Mouse (Mus musculus): ENCODE data around the gene Inafm2. TPM values are rescaled to one million over a fixed set of nuclear protein-coding genes. Genes with fewer than 3 reads are reported as not detected.

Inafm2 gene
- polyA plus RNA-seq, 1 experiment, result 8.7 TPM

DNA sequence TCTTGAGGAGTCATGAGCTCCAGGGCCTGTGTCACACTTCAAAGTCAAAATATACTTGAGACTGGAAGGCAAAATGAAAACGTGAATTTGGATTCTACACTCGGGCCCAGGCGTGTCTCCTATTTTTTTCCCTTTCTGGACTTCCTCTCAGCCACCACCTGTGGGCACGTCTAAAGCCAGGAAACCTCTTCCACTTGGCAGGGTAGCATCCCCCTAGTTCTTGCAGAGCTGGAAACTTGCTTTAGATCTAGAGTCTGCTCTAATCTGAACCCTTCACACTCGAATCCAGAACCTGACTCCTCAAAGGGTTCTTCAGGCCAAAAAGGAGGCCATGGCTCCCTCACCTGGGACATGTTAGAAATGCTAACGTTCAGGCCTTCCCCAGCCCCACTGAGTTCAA, 9.8 kb downstream of the Inafm2 start:
- Histone ChIP-seq H3K27ac (ENCODE audit: insufficient read depth, low read length) (no peak overlapping the region), H3K4me1 (ENCODE audit: control insufficient read depth, insufficient read depth, insufficient read length) (no peaks in the 10 kb centered on the region), H3K4me3 (ENCODE audit: extremely low read depth, insufficient read depth, insufficient read length) (no peak overlapping the region), H3K36me3 (ENCODE audit: control insufficient read depth, insufficient read depth, low read length) (no peaks in the 10 kb centered on the region), H3K27me3 (ENCODE audit: control insufficient read depth, insufficient read depth, low read length) (no peaks in the 10 kb centered on the region)
- TF ChIP-seq POLR2A (IDR thresholded peaks at IDR 0.05; ENCODE audit: low read depth, low read length), result no peak
- TF ChIP-seq CTCF (IDR thresholded peaks at IDR 0.05; ENCODE audit: extremely low read depth, insufficient read depth, insufficient read length, insufficient replicate concordance), result no peak
- 76% methylated on average over 6 of the region's 6 CpGs for WGBS
- no peak for DNase-seq (ENCODE audit: low read depth in 1 of 2, low spot score in 2 of 2)

DNA sequence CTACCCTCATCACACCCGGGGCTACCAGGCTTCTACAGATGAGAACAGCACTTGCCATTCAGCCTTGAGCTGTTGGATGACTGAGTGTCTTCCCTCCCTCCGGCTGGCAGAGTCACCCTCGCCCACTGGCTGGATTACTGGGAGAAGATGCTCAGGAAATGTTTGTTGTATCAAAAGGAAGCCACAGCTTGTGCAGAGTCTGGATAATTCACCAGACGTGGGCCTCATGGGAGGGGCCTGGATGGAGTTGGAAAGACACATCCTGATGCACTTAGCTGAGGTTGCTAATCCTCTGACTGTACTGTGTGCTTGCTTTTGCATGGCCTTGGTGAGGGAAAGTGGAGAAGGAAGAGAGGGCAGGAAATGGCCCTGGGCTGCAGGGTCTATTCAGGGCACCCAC, 10.5 kb downstream of the Inafm2 start:
- H3K27ac ChIP-seq (ENCODE audit: insufficient read depth, low read length), result no peak overlapping the region
- WGBS, result 80% methylated on average over 4 of the region's 4 CpGs

DNA sequence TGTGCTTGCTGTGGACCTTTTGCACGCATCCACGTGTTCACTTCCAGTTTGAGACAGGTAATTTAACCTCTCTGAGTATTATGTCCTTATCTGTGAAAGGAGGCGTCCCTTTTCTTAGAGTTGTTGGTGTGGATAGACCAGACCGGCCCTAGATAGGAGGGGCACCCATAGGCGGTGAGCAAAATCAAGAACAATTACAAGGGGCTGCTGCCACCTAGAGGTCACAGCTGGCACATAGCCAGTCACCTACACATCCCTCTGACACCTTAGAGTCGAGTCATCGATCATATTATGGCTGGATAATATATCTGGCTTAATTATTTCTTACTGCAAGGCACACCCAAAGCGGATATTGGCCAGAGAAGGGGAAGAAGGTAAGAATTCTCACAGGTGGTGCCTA, 14.3 kb downstream of the Inafm2 start:
- no peaks in the 10 kb centered on the region for H3K4me1 ChIP-seq (ENCODE audit: control insufficient read depth, insufficient read depth, insufficient read length)
- no peaks in the 10 kb centered on the region for H3K36me3 ChIP-seq (ENCODE audit: control insufficient read depth, insufficient read depth, low read length)
- DNase-seq (ENCODE audit: low read depth in 1 of 2, low spot score in 2 of 2), result peak; percentile 60 to 83
- no peak overlapping the region for H3K4me3 ChIP-seq (ENCODE audit: extremely low read depth, insufficient read depth, insufficient read length)
- WGBS, result 6% methylated on average over 8 of the region's 8 CpGs
- no peaks in the 10 kb centered on the region for H3K27me3 ChIP-seq (ENCODE audit: control insufficient read depth, insufficient read depth, low read length)
- H3K27ac ChIP-seq (ENCODE audit: insufficient read depth, low read length), result no peak overlapping the region
- TF ChIP-seq CTCF (IDR thresholded peaks at IDR 0.05; ENCODE audit: extremely low read depth, insufficient read depth, insufficient read length, insufficient replicate concordance) (peak; percentile 79; the same call in 1 of the 2 replicates), POLR2A (IDR thresholded peaks at IDR 0.05; ENCODE audit: low read depth, low read length) (no peak)

More for the DNA sequence above, 10.5 kb downstream of the Inafm2 start:
- Histone ChIP-seq H3K27me3 (ENCODE audit: control insufficient read depth, insufficient read depth, low read length) (no peaks in the 10 kb centered on the region), H3K36me3 (ENCODE audit: control insufficient read depth, insufficient read depth, low read length) (no peaks in the 10 kb centered on the region), H3K4me1 (ENCODE audit: control insufficient read depth, insufficient read depth, insufficient read length) (no peaks in the 10 kb centered on the region), H3K4me3 (ENCODE audit: extremely low read depth, insufficient read depth, insufficient read length) (no peak overlapping the region)
- DNase-seq (ENCODE audit: low read depth in 1 of 2, low spot score in 2 of 2), result no peak
- TF ChIP-seq CTCF (IDR thresholded peaks at IDR 0.05; ENCODE audit: extremely low read depth, insufficient read depth, insufficient read length, insufficient replicate concordance) (no peak), POLR2A (IDR thresholded peaks at IDR 0.05; ENCODE audit: low read depth, low read length) (no peak)

DNA sequence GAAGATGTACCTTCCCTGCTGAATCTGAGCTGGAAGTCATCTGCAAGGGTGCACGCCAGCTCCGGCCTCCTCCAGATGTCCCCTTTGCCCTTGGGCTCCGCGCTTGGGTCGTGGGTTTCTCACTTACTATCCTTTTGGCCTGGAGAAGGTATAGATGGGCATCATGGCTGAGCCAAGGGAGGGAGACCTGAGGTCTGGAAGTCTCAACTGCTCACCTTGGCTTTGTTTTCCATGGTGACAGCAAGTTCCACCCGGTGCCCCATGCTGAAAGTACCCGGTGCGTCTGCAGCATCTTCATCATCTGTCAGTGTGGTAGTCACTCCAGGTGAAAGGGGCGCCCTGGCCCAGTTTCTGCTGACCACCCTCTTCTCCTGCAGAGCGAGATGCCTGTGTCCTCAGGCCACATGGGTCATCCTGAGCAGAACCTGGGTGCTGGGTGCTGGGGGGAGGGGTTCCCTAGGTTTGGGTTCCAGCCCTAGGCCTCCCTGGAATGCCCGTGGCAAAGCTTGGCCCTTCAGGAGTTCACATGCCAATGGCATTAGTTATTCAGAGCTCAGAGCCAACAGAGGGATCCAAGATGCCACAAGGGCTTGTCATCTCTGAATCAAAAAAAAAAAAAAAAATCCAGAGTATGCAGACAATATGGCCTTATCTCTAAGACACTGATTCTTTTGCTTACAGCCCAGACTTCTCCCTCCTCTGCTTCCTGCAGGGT, 14.9 kb downstream of the Inafm2 start:
- Histone ChIP-seq H3K27me3 (ENCODE audit: control insufficient read depth, insufficient read depth, low read length) (no peaks in the 10 kb centered on the region), H3K4me3 (ENCODE audit: extremely low read depth, insufficient read depth, insufficient read length) (no peak overlapping the region), H3K27ac (ENCODE audit: insufficient read depth, low read length) (no peak overlapping the region), H3K36me3 (ENCODE audit: control insufficient read depth, insufficient read depth, low read length) (no peaks in the 10 kb centered on the region), H3K4me1 (ENCODE audit: control insufficient read depth, insufficient read depth, insufficient read length) (no peaks in the 10 kb centered on the region)
- TF ChIP-seq CTCF (IDR thresholded peaks at IDR 0.05; ENCODE audit: extremely low read depth, insufficient read depth, insufficient read length, insufficient replicate concordance) (no peak), POLR2A (IDR thresholded peaks at IDR 0.05; ENCODE audit: low read depth, low read length) (no peak)
- WGBS, result 91% methylated on average over 11 of the region's 11 CpGs
- DNase-seq (ENCODE audit: low read depth in 1 of 2, low spot score in 2 of 2), result no peak

DNA sequence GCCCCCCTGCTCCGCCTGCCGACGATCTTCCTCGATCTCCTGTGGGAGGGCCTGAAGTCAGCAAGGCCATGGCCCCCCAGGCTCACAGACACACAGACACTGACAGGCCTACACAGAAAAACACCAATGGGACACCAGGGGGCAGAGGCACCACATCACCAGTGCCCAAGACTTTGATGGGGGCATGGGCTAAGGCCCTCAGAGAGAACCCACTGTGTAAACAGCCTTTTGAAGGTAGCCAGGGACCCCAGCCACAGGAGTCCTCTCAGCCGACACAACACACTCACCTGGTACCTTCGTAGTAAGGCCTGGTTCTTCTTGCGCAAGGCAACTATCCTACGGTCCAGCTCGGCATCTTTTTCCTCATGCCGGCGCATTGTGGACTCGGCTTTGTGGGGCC, 15.8 kb downstream of the Inafm2 start:
- WGBS, result 93% methylated on average over 12 of the region's 12 CpGs
- no peak for DNase-seq (ENCODE audit: low read depth in 1 of 2, low spot score in 2 of 2)
- H3K27ac ChIP-seq (ENCODE audit: insufficient read depth, low read length), result peak overlapping the region; percentile 20; the same call in 1 of the 2 replicates
- H3K4me1 ChIP-seq (ENCODE audit: control insufficient read depth, insufficient read depth, insufficient read length), result no peaks in the 10 kb centered on the region
- H3K36me3 ChIP-seq (ENCODE audit: control insufficient read depth, insufficient read depth, low read length), result no peaks in the 10 kb centered on the region
- no peak for TF ChIP-seq POLR2A (IDR thresholded peaks at IDR 0.05; ENCODE audit: low read depth, low read length)
- TF ChIP-seq CTCF (IDR thresholded peaks at IDR 0.05; ENCODE audit: extremely low read depth, insufficient read depth, insufficient read length, insufficient replicate concordance), result no peak
- no peak overlapping the region for H3K4me3 ChIP-seq (ENCODE audit: extremely low read depth, insufficient read depth, insufficient read length)
- H3K27me3 ChIP-seq (ENCODE audit: control insufficient read depth, insufficient read depth, low read length), result no peaks in the 10 kb centered on the region

DNA sequence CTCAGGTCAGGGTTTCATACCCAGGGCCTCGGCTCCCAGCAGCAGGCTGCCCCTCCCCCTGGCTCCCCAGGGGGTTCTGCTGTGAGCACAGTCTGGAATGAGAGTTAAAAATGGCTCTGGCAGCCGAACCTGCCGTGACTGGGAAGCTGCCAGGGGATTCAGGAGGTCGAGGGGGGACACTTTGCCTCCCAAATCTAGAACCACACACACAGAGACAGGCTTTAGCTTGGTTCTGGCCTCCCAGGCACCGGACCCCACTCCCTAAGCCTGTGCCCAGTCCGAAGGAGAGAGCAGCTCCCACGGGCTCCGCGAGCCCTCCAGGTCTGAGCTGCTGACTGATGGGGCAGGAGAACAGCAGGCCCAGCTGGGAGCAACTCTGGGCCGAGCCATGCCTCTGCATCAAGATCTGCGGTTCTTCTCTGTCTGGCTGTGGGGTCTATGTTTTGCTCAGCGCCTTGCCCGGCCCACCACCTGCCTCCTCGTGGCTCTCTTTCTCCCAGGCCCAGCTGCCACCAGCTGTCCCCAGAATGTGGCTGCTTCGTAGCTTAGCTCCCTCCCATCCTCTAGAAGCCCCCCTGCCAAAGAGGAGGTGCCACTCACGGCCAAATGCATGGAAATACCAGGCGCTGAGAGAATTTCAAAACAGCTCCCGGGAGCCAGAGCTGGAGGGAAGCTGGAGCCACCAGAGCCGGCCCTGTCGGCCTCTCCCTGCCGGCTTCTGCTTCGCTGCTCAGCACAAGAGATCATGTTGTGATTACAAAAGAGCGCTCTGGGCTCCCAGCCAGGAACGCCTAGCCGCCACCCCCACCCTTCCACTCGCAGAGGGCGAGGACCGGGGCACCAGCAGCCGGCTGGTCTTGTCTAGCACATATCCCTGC, 16.6 kb downstream of the Inafm2 start, which contains the start of gene Ccdc9b:
Gene Ccdc9b (minus strand): TSS at position 756 of the 878 bp plus-strand sequence.
- Histone ChIP-seq H3K27ac (ENCODE audit: insufficient read depth, low read length) (peak within 1 kb of the TSS; percentile 76), H3K36me3 (ENCODE audit: control insufficient read depth, insufficient read depth, low read length) (no peaks in the 10 kb centered on the region), H3K4me3 (ENCODE audit: extremely low read depth, insufficient read depth, insufficient read length) (peak within 1 kb of the TSS; percentile 19; the same call in 1 of the 2 replicates), H3K4me1 (ENCODE audit: control insufficient read depth, insufficient read depth, insufficient read length) (no peaks in the 10 kb centered on the region), H3K27me3 (ENCODE audit: control insufficient read depth, insufficient read depth, low read length) (no peaks in the 10 kb centered on the region)
- TF ChIP-seq CTCF (IDR thresholded peaks at IDR 0.05; ENCODE audit: extremely low read depth, insufficient read depth, insufficient read length, insufficient replicate concordance), result no peak
- no peak for TF ChIP-seq POLR2A (IDR thresholded peaks at IDR 0.05; ENCODE audit: low read depth, low read length)
- DNase-seq (ENCODE audit: low read depth in 1 of 2, low spot score in 2 of 2), result peak in 1 of 2 experiments; percentile 49
- 25% methylated on average over 29 of the region's 29 CpGs for WGBS

All from spleen, adult 2 months (tissue).